Mouse (Mus musculus) kidney, adult 2 months (tissue): ENCODE measurements at regions not wholly inside any gene's neighbourhood (a gene's known extent, or its start where the extent isn't known, plus 50 kb on each side); places are given as distances from the start of the nearest gene placed in this dataset.

Source experiments
- CTCF ChIP-seq: fragments of 200-500 bp; conservative IDR thresholded peaks from 2 replicates; pipeline ENCODE4 v1.5.1; 2011; ENCODE audit warnings: low read depth, mild to moderate bottlenecking, control low read depth, low read length, moderate library complexity, mixed read lengths; ENCODE audit not compliant: insufficient read depth, insufficient read length
- POLR2A ChIP-seq: fragments of 200-500 bp; IDR thresholded peaks from one replicate; pipeline ENCODE4 v1.6.1; 2011; ENCODE audit warnings: low read depth, low read length, control low read depth

DNA sequence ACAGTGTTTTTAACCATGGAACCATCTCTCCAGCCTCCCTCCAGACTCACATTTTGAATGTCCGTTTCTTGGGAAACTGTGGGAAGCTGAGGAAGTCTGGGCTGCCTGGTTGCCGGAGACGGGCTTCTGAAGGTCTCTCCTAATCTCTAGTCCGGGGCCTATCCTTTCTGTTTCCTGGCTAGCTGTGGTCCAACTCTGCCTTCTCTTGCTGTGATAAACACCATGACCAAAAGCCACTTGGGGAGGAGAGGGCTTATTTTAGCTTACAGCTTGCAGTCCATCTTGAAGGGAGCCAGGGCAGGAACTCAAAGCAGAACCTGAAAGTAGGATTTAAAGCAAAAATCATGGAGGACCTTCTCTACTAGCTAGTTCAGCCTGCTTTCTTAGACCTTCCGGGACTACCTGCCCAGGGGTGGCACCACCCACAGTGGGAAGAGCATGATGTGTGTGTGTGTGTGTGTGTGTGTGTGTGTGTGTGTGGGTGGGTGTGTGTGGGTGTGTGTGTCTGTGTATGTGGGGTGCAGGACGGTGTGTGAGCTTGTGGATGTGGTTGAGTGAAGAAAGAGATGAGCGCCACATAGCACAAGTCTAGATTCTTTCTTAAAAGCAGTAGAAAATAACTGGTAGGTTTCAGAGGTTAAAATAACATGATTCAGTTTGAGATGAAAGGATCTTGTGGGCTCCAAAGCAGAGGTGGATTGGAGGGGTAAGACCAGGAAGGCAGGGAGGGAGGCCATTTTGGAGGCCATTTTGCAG, 73.5 kb upstream of the Rap1b start:
- TF ChIP-seq POLR2A (no peak), CTCF (no peak)
